Mouse (Mus musculus) G1E (cell line): ENCODE measurements around the gene Sp7.
A peak's percentile ranks its signal among the peaks of the same experiment; 100 is the strongest.

Source experiments
- CTCF ChIP-seq: IDR thresholded peaks from 2 replicates; pipeline ENCODE4 v1.5.1; 2012; ENCODE audit warnings: low read depth, low read length, inconsistent platforms, mixed read lengths
- GATA1 ChIP-seq: IDR thresholded peaks from 2 replicates; pipeline ENCODE4 v1.6.1; 2012; ENCODE audit warnings: borderline replicate concordance, low read length, inconsistent platforms, mixed read lengths
- GATA2 ChIP-seq: IDR thresholded peaks from 2 replicates; pipeline ENCODE4 v1.6.1; 2012; ENCODE audit warnings: low read depth, low read length, inconsistent platforms, borderline replicate concordance
- POLR2AphosphoS5 ChIP-seq: IDR thresholded peaks from 2 replicates; pipeline ENCODE4 v1.6.1; 2012; ENCODE audit warnings: low read depth, low read length, inconsistent platforms; ENCODE audit not compliant: insufficient replicate concordance
- TAL1 ChIP-seq: conservative IDR thresholded peaks from 2 replicates; pipeline ENCODE4 v1.6.1; 2012; ENCODE audit warnings: low read depth, low read length, inconsistent platforms, mixed read lengths

- TF ChIP-seq CTCF (peak; percentile 46), GATA1 (no peak), POLR2AphosphoS5 (no peak), TAL1 (no peak), GATA2 (no peak)
Measured at GRCm38 (mm10) chr15:102316263-102316662, 50.7 kb downstream of the Sp7 start.
